Mouse (Mus musculus): ENCODE measurements at regions not wholly inside any gene's neighbourhood (a gene's known extent, or its start where the extent isn't known, plus 50 kb on each side); places are given as distances from the start of the nearest gene placed in this dataset.

- H3K4me3 ChIP-seq (ENCODE audit: control insufficient read depth in 1 of 2, insufficient read depth in 1 of 2, low read depth in 1 of 2, low read length in 2 of 2) = no peak overlapping the region
- 66% methylated on average over 5 of the region's 5 CpGs for WGBS
- H3K4me2 ChIP-seq (ENCODE audit: low read length) = no peak overlapping the region
- no peak overlapping the region for H3K27ac ChIP-seq (replicated peaks in 1 of 2; ENCODE audit: control insufficient read depth in 1 of 2, insufficient read depth in 1 of 2, low read depth in 2 of 2, low read length in 2 of 2)
- no peaks in the 10 kb centered on the region for H3K4me1 ChIP-seq (ENCODE audit: control insufficient read depth in 2 of 2, insufficient read depth in 2 of 2, low read length in 2 of 2)
- no peak overlapping the region for H3K9ac ChIP-seq (ENCODE audit: low read length)
- no peak for ATAC-seq (ENCODE audit: insufficient number of reproducible peaks, insufficient read depth, low FRiP score, low read depth)
- H3K36me3 ChIP-seq (ENCODE audit: control insufficient read depth, insufficient read depth, low read length) = no peaks in the 10 kb centered on the region
- H3K27me3 ChIP-seq (ENCODE audit: control insufficient read depth, insufficient read depth, low read length) = 0 out of 2 replicates have a peak, but pooled peaks cover 3% of the 10 kb centered on the region
- H3K9me3 ChIP-seq (ENCODE audit: control insufficient read depth, low read length) = no peaks in the 10 kb centered on the region
Observed at GRCm38 (mm10) chr12:106567116-106567515, 557.1 kb downstream of the Vrk1 start.

- Histone ChIP-seq H3K9ac (ENCODE audit: low read length) (no peak overlapping the region), H3K27me3 (ENCODE audit: control insufficient read depth, insufficient read depth, low read length) (0 out of 2 replicates have a peak, but pooled peaks cover 3% of the 10 kb centered on the region), H3K9me3 (ENCODE audit: control insufficient read depth, low read length) (no peaks in the 10 kb centered on the region), H3K27ac (replicated peaks in 1 of 2; ENCODE audit: control insufficient read depth in 1 of 2, insufficient read depth in 1 of 2, low read depth in 2 of 2, low read length in 2 of 2) (no peak overlapping the region), H3K4me1 (ENCODE audit: control insufficient read depth in 2 of 2, insufficient read depth in 2 of 2, low read length in 2 of 2) (no peaks in the 10 kb centered on the region), H3K36me3 (ENCODE audit: control insufficient read depth, insufficient read depth, low read length) (no peaks in the 10 kb centered on the region), H3K4me3 (ENCODE audit: control insufficient read depth in 1 of 2, insufficient read depth in 1 of 2, low read depth in 1 of 2, low read length in 2 of 2) (no peak overlapping the region), H3K4me2 (ENCODE audit: low read length) (no peak overlapping the region)
- 85% methylated on average over 10 of the region's 10 CpGs for WGBS
- no peak for ATAC-seq (ENCODE audit: insufficient number of reproducible peaks, insufficient read depth, low FRiP score, low read depth)
Observed at GRCm38 (mm10) chr12:106568541-106569085, 558.6 kb downstream of the Vrk1 start.

GRCm38 (mm10) chr12:106572956-106573355 is 562.9 kb downstream of the Vrk1 start:
- Histone ChIP-seq H3K9ac (ENCODE audit: low read length) (no peak overlapping the region), H3K27me3 (ENCODE audit: control insufficient read depth, insufficient read depth, low read length) (no peaks in the 10 kb centered on the region), H3K27ac (replicated peaks in 1 of 2; ENCODE audit: control insufficient read depth in 1 of 2, insufficient read depth in 1 of 2, low read depth in 2 of 2, low read length in 2 of 2) (no peak overlapping the region), H3K4me3 (ENCODE audit: control insufficient read depth in 1 of 2, insufficient read depth in 1 of 2, low read depth in 1 of 2, low read length in 2 of 2) (no peak overlapping the region), H3K36me3 (ENCODE audit: control insufficient read depth, insufficient read depth, low read length) (no peaks in the 10 kb centered on the region), H3K4me2 (ENCODE audit: low read length) (no peak overlapping the region), H3K9me3 (ENCODE audit: control insufficient read depth, low read length) (no peaks in the 10 kb centered on the region), H3K4me1 (ENCODE audit: control insufficient read depth in 2 of 2, insufficient read depth in 2 of 2, low read length in 2 of 2) (no peaks in the 10 kb centered on the region)
- no peak for ATAC-seq (ENCODE audit: insufficient number of reproducible peaks, insufficient read depth, low FRiP score, low read depth)
- 78% methylated on average over 5 of the region's 5 CpGs for WGBS

DNA sequence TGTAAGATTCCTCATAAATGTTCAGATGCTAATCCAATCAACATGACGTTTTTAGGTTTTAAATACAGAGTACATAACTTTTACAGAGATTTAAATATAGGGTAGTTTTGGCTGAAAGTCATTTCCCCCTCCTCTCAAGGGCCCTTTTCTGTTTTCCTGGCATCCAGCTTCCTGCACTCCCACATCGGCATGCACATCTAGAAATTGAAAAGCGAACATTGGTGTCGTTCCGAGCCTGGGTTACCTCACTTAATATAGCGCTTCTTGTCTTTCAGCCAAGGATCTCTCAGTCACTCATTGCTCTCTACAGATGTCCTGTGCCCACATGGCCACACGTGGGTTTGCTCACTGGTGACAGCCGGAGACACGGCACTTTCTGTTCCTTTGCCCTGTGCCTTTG is 572.7 kb downstream of the Vrk1 start:
- Histone ChIP-seq H3K27ac (replicated peaks in 1 of 2; ENCODE audit: control insufficient read depth in 1 of 2, insufficient read depth in 1 of 2, low read depth in 2 of 2, low read length in 2 of 2) (no peak overlapping the region), H3K9me3 (ENCODE audit: control insufficient read depth, low read length) (no peaks in the 10 kb centered on the region), H3K36me3 (ENCODE audit: control insufficient read depth, insufficient read depth, low read length) (no peaks in the 10 kb centered on the region), H3K4me1 (ENCODE audit: control insufficient read depth in 2 of 2, insufficient read depth in 2 of 2, low read length in 2 of 2) (no peaks in the 10 kb centered on the region), H3K9ac (ENCODE audit: low read length) (no peak overlapping the region), H3K4me2 (ENCODE audit: low read length) (no peak overlapping the region), H3K4me3 (ENCODE audit: control insufficient read depth in 1 of 2, insufficient read depth in 1 of 2, low read depth in 1 of 2, low read length in 2 of 2) (no peak overlapping the region), H3K27me3 (ENCODE audit: control insufficient read depth, insufficient read depth, low read length) (no peaks in the 10 kb centered on the region)
- no peak for ATAC-seq (ENCODE audit: insufficient number of reproducible peaks, insufficient read depth, low FRiP score, low read depth)
- 57% methylated on average over 9 of the region's 9 CpGs for WGBS

DNA sequence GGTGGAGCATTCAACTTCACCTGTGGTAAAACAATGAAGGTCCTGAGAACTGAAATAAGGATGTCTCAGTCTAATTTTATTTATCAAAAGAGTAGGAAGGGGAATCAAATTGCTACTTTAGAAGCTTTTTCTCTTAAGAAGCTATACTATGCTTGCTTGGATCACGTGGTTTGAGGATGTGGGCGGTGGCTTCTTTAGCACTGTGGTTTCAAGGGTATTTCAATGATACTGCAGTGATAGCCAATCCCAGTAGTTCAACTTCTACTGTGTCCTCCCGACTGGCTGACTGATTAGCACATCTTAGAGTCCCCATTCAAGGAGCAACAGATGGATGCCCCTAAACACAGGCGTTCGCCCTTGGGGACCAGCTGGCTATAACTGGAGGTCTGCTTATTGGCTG is 575.6 kb downstream of the Vrk1 start:
- no peak for ATAC-seq (ENCODE audit: insufficient number of reproducible peaks, insufficient read depth, low FRiP score, low read depth)
- Histone ChIP-seq H3K9ac (ENCODE audit: low read length) (no peak overlapping the region), H3K36me3 (ENCODE audit: control insufficient read depth, insufficient read depth, low read length) (no peaks in the 10 kb centered on the region), H3K9me3 (ENCODE audit: control insufficient read depth, low read length) (no peaks in the 10 kb centered on the region), H3K4me2 (ENCODE audit: low read length) (no peak overlapping the region), H3K4me3 (ENCODE audit: control insufficient read depth in 1 of 2, insufficient read depth in 1 of 2, low read depth in 1 of 2, low read length in 2 of 2) (no peak overlapping the region), H3K27ac (replicated peaks in 1 of 2; ENCODE audit: control insufficient read depth in 1 of 2, insufficient read depth in 1 of 2, low read depth in 2 of 2, low read length in 2 of 2) (no peak overlapping the region), H3K27me3 (ENCODE audit: control insufficient read depth, insufficient read depth, low read length) (no peaks in the 10 kb centered on the region), H3K4me1 (ENCODE audit: control insufficient read depth in 2 of 2, insufficient read depth in 2 of 2, low read length in 2 of 2) (no peaks in the 10 kb centered on the region)
- WGBS = 81% methylated on average over 5 of the region's 5 CpGs

DNA sequence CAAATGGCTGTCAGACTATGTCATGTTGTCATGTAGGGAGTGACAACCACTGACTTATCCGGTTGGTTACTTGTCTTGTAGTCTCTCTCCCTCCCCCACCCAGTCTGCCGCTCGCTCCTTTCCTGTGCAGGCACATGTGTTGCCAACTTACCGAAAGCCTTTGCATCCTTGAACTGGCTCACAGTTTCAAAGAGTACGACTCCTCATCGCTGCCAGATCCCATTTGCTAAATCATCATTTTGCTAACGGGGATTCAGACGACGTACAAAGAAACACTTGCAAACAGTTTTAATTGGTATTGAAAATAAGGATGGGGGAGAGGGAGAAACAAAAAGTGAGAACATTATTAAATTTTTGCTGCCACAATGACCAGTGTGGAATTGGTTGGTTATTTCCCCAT is 582.7 kb downstream of the Vrk1 start:
- Histone ChIP-seq H3K4me3 (ENCODE audit: control insufficient read depth in 1 of 2, insufficient read depth in 1 of 2, low read depth in 1 of 2, low read length in 2 of 2) (no peak overlapping the region), H3K4me2 (ENCODE audit: low read length) (no peak overlapping the region), H3K9me3 (ENCODE audit: control insufficient read depth, low read length) (no peaks in the 10 kb centered on the region), H3K9ac (ENCODE audit: low read length) (no peak overlapping the region), H3K27me3 (ENCODE audit: control insufficient read depth, insufficient read depth, low read length) (no peaks in the 10 kb centered on the region), H3K27ac (replicated peaks in 1 of 2; ENCODE audit: control insufficient read depth in 1 of 2, insufficient read depth in 1 of 2, low read depth in 2 of 2, low read length in 2 of 2) (no peak overlapping the region), H3K4me1 (ENCODE audit: control insufficient read depth in 2 of 2, insufficient read depth in 2 of 2, low read length in 2 of 2) (peaks cover 6 to 9% of the 10 kb centered on the region in 2 experiments), H3K36me3 (ENCODE audit: control insufficient read depth, insufficient read depth, low read length) (no peaks in the 10 kb centered on the region)
- ATAC-seq (ENCODE audit: insufficient number of reproducible peaks, insufficient read depth, low FRiP score, low read depth) = no peak
- 87% methylated on average over 9 of the region's 9 CpGs for WGBS

DNA sequence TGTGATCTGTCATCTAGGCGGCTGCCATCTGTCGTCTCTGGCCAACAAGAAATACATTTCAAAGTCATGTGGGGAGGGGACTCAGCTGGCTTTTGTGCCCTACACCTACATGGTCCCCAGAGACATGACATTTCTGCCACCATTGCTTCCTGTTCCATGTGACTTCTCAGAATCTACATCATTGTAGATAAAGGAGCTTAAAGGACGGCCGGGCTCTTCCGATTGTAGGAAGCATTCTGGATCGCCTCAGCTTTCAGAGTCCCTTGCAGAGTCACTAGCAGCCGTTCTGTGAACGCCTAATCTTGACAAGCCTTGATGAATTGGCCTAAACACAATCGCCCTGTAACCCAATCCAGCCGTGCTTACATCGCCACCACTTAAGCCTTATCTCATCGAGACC is 587.6 kb downstream of the Vrk1 start:
- Histone ChIP-seq H3K9me3 (ENCODE audit: control insufficient read depth, low read length) (no peaks in the 10 kb centered on the region), H3K4me1 (ENCODE audit: control insufficient read depth in 2 of 2, insufficient read depth in 2 of 2, low read length in 2 of 2) (peaks cover 6 to 13% of the 10 kb centered on the region in 2 experiments), H3K27ac (replicated peaks in 1 of 2; ENCODE audit: control insufficient read depth in 1 of 2, insufficient read depth in 1 of 2, low read depth in 2 of 2, low read length in 2 of 2) (no peak overlapping the region), H3K4me3 (ENCODE audit: control insufficient read depth in 1 of 2, insufficient read depth in 1 of 2, low read depth in 1 of 2, low read length in 2 of 2) (no peak overlapping the region), H3K4me2 (ENCODE audit: low read length) (peak overlapping the region; percentile 29), H3K27me3 (ENCODE audit: control insufficient read depth, insufficient read depth, low read length) (no peaks in the 10 kb centered on the region), H3K36me3 (ENCODE audit: control insufficient read depth, insufficient read depth, low read length) (no peaks in the 10 kb centered on the region), H3K9ac (ENCODE audit: low read length) (no peak overlapping the region)
- ATAC-seq (ENCODE audit: insufficient number of reproducible peaks, insufficient read depth, low FRiP score, low read depth) = no peak
- 3% methylated on average over 12 of the region's 12 CpGs for WGBS

DNA sequence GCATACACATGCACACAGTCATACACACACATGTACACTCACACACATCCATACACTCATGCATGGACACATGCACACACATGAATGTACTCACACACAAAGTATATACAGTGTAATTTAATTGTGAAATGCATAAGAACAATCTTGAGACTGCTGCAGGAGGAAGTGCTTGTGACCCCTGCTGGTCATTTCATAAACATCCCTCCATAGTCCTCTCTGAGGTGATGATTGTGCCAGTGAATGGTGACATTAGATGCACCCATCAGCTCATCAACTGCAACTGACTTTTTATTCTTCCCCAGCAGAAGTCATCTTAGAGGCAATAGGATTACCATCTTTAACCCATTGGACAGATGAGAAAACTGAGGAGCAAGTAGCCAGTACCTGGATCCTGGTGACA is 597.2 kb downstream of the Vrk1 start:
- Histone ChIP-seq H3K27me3 (ENCODE audit: control insufficient read depth, insufficient read depth, low read length) (no peaks in the 10 kb centered on the region), H3K4me3 (ENCODE audit: control insufficient read depth in 1 of 2, insufficient read depth in 1 of 2, low read depth in 1 of 2, low read length in 2 of 2) (no peak overlapping the region), H3K36me3 (ENCODE audit: control insufficient read depth, insufficient read depth, low read length) (no peaks in the 10 kb centered on the region), H3K9me3 (ENCODE audit: control insufficient read depth, low read length) (no peaks in the 10 kb centered on the region), H3K27ac (replicated peaks in 1 of 2; ENCODE audit: control insufficient read depth in 1 of 2, insufficient read depth in 1 of 2, low read depth in 2 of 2, low read length in 2 of 2) (no peak overlapping the region), H3K9ac (ENCODE audit: low read length) (no peak overlapping the region), H3K4me1 (ENCODE audit: control insufficient read depth in 2 of 2, insufficient read depth in 2 of 2, low read length in 2 of 2) (no peaks in the 10 kb centered on the region), H3K4me2 (ENCODE audit: low read length) (no peak overlapping the region)
- no peak for ATAC-seq (ENCODE audit: insufficient number of reproducible peaks, insufficient read depth, low FRiP score, low read depth)
